Mouse (Mus musculus): ENCODE results near the gene Mical1.

DNA sequence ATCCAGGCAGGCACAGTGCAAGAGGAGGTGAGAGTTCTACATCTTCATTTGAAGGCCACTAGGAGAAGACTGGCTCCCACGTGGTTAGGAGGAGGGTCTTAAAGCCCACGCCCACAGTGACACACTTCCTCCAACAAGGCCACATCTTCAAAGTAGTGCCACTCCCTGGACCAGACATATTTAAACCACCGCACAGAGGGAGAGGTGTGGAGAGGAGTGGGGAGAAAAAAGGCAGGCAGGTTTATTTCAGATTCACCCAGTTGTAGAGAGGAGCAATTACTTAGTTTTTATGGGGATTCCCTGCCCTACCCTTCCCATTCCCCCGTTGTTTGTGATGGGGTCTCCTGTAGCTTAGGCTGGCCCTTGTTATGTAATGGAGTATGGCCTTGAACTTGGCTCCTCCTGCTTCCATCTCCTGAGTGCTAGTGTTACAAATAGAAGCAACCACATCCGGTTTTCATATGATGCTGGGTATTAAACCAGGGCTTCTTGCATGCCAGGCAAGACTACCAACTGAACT is 3.1 kb upstream of the Mical1 start:
- TF ChIP-seq POLR2A (IDR thresholded peaks at IDR 0.05; ENCODE audit: borderline replicate concordance, control insufficient read depth, low read depth, low read length) (no peak), CTCF (IDR thresholded peaks at IDR 0.05; ENCODE audit: control insufficient read depth, insufficient read depth, low read length) (no peak)
